Mouse (Mus musculus) limb, embryonic 14.5 days (tissue): ENCODE results near the gene Apof. TPM values are rescaled to one million over a fixed set of nuclear protein-coding genes. Genes with fewer than 3 reads are reported as not detected.

Experiments used
- ATAC-seq: fragments of 200-750 bp; cut with Nextera tagmentation; 2 replicates; pipeline ENCODE4 v1.8.0; 2017; ENCODE audit warnings: low read depth, moderate number of reproducible peaks, moderate TSS enrichment; ENCODE audit not compliant: low FRiP score
- DNase-seq: peaks from one replicate; pipeline ENCODE4 v3.0.0-alpha.2; 2015; ENCODE audit warnings: low spot score
- H3K27ac ChIP-seq: fragments of 300-500 bp; sonication (generic); replicated peaks from 2 replicates; pipeline ENCODE4 v1.5.1; 2014; ENCODE audit warnings: low read depth, mild to moderate bottlenecking, low read length, moderate library complexity, mixed read lengths
- H3K27me3 ChIP-seq: fragments of 300-500 bp; sonication (generic); 2 replicates; pipeline ENCODE4 v1.6.1; 2014; ENCODE audit warnings: low read length, mixed read lengths; ENCODE audit not compliant: control insufficient read depth, insufficient read depth
- H3K36me3 ChIP-seq: fragments of 300-500 bp; sonication (generic); 2 replicates; pipeline ENCODE4 v1.6.1; 2014; ENCODE audit warnings: mild to moderate bottlenecking, low read length, moderate library complexity, mixed read lengths; ENCODE audit not compliant: control insufficient read depth, insufficient read depth
- H3K4me1 ChIP-seq: fragments of 300-500 bp; sonication (generic); 2 replicates; pipeline ENCODE4 v1.6.1; 2014; ENCODE audit warnings: antibody characterized with exemption, low read length, mixed read lengths; ENCODE audit not compliant: control insufficient read depth, insufficient read depth
- H3K4me2 ChIP-seq: fragments of 300-500 bp; sonication (generic); replicated peaks from 2 replicates; pipeline ENCODE4 v1.6.1; 2014; ENCODE audit warnings: low read depth, mild to moderate bottlenecking, low read length, moderate library complexity; ENCODE audit not compliant: severe bottlenecking
- H3K4me3 ChIP-seq: fragments of 300-500 bp; sonication (generic); replicated peaks from 2 replicates; pipeline ENCODE4 v1.5.1; 2014; ENCODE audit warnings: low read length
- H3K9ac ChIP-seq: fragments of 300-500 bp; sonication (generic); 2 replicates; pipeline ENCODE4 v1.6.1; 2014; ENCODE audit warnings: mild to moderate bottlenecking, low read depth, low read length, moderate library complexity; ENCODE audit not compliant: severe bottlenecking
- H3K9me3 ChIP-seq: fragments of 300-500 bp; sonication (generic); 2 replicates; pipeline ENCODE4 v1.6.1; 2016; ENCODE audit warnings: low read length; ENCODE audit not compliant: control insufficient read depth
- POLR2A ChIP-seq: fragments of 200-500 bp; IDR thresholded peaks from 2 replicates; pipeline ENCODE4 v1.8.0; 2012; ENCODE audit warnings: inconsistent platforms, mild to moderate bottlenecking, moderate library complexity, borderline replicate concordance; ENCODE audit not compliant: insufficient read depth, insufficient read length; ENCODE audit errors: extremely low read depth
- WGBS: fragments of 180-500 bp; shearing (Covaris S2); extraction: QIAGEN DNeasy Blood & Tissue Kit; methylation state at CpG from one replicate; pipeline ENCODE4 v1.1.7; 2014; 5-methylcytosine and 5-hydroxymethylcytosine counted together
- polyA plus RNA-seq, 2 experiments: library from polyadenylated mRNA; depleted of rRNA in 1 of 2; stranded (reverse) in 1 of 2; unstranded in 1 of 2; fragments of >200 nt; fragmentation: Nextera tagmentation in 1 of 2; extraction: Ambion mirVana in 1 of 2; gene quantifications; 2 replicates each; pipeline versions ENCODE4 v1.2.1 to v1.2.3; 2012 to 2014

Gene Apof
- polyA plus RNA-seq, 2 experiments: 0.20 TPM; not detected in 1

DNA sequence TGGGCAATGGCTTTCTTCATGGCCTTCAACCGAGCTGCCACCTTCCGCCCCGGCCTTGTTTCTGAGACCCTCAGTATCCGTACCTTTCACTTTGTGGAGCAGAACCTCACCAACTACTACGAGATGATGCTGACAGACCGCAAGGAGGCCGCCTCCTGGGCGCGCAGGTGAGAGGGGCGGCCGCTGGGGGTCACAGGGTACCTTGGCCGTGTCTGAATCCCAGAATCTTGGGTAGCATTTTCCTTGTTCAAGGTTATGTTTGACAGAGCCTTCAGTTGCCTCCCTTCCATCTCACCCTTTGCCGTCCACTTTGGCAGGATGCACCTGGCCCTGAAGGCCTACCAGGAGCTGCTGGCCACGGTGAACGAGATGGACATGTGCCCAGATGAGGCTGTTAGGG is 24.4 kb upstream of the Apof start:
- peaks cover 93% of the 10 kb centered on the region for H3K36me3 ChIP-seq

DNA sequence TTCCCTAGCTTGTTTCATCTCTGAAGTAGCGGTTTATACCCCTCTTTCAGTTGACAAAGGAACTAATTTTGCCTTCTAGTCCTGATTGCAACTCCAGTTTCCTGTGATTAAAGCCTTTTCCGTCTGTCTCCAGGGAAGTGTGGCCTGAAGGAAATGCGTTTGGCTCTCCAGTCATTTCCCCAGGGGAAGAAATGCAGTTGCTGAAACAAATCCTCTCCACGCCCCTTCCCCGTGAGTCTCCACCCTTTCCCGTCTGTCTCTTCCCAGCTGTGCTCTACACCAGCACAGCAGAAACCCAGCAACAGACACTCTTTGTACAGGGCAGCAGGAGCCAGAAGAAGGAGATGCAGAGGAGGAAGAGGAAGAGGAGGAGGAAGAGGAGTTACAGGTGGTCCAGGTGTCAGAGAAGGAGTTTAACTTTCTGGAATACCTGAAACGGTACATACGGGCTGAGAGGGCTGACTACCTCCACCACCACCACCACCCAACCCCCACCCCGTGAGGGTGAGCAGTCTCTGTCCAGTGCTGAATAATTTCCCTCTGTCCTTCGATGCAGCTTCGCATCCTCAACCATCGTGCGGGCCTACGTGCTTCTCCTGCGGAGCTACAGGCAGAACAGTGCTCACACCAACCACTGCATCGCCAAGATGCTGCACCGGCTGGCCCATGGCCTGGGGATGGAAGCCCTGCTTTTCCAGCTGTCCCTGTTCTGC is 21.3 kb upstream of the Apof start:
- peak; percentile 57 for DNase-seq

More for the DNA sequence above, 24.4 kb upstream of the Apof start:
- no peak for DNase-seq
- H3K27ac ChIP-seq: no peak overlapping the region
- no peak overlapping the region for H3K4me2 ChIP-seq
- no peak overlapping the region for H3K9ac ChIP-seq
- H3K9me3 ChIP-seq: no peaks in the 10 kb centered on the region
- ATAC-seq: no peak
- no peak overlapping the region for H3K4me3 ChIP-seq
- H3K4me1 ChIP-seq: no peaks in the 10 kb centered on the region
- TF ChIP-seq POLR2A: no peak
- no peaks in the 10 kb centered on the region for H3K27me3 ChIP-seq
- WGBS: 93% methylated on average over 15 of the region's 15 CpGs

DNA sequence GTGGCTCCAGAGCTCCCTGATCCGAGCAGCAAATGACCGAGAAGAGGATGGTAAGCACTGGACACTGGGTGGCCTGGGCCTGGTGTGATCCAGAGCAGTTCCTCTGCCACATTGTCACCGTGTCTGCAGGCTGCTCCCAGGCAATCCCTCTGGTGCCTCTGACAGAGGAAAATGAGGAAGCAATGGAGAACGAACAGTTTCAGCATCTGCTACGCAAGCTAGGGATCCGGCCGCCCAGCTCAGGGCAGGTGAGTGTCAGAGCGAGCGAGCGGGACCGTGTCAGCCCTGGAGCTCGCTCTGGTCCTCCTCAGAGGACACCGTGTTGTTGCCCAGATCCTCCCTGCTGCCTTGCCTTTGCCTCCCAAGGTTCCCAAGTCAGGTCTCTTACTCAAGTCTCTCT is 17.9 kb upstream of the Apof start:
- TF ChIP-seq POLR2A: no peak
- H3K36me3 ChIP-seq: peaks cover 72% of the 10 kb centered on the region
- no peak for ATAC-seq
- H3K4me2 ChIP-seq: no peak overlapping the region
- H3K27ac ChIP-seq: no peak overlapping the region
- H3K27me3 ChIP-seq: no peaks in the 10 kb centered on the region
- no peaks in the 10 kb centered on the region for H3K4me1 ChIP-seq
- H3K9me3 ChIP-seq: no peaks in the 10 kb centered on the region
- 91% methylated on average over 13 of the region's 13 CpGs for WGBS
- no peak overlapping the region for H3K9ac ChIP-seq
- no peak for DNase-seq
- H3K4me3 ChIP-seq: no peak overlapping the region

More for the DNA sequence above, 21.3 kb upstream of the Apof start:
- H3K9ac ChIP-seq: no peak overlapping the region
- H3K4me2 ChIP-seq: no peak overlapping the region
- ATAC-seq: no peak
- TF ChIP-seq POLR2A: no peak
- no peak overlapping the region for H3K27ac ChIP-seq
- H3K36me3 ChIP-seq: peaks cover 96% of the 10 kb centered on the region
- H3K27me3 ChIP-seq: no peaks in the 10 kb centered on the region
- 81% methylated on average over 17 of the region's 17 CpGs for WGBS
- H3K9me3 ChIP-seq: no peaks in the 10 kb centered on the region
- H3K4me1 ChIP-seq: no peaks in the 10 kb centered on the region
- no peak overlapping the region for H3K4me3 ChIP-seq

DNA sequence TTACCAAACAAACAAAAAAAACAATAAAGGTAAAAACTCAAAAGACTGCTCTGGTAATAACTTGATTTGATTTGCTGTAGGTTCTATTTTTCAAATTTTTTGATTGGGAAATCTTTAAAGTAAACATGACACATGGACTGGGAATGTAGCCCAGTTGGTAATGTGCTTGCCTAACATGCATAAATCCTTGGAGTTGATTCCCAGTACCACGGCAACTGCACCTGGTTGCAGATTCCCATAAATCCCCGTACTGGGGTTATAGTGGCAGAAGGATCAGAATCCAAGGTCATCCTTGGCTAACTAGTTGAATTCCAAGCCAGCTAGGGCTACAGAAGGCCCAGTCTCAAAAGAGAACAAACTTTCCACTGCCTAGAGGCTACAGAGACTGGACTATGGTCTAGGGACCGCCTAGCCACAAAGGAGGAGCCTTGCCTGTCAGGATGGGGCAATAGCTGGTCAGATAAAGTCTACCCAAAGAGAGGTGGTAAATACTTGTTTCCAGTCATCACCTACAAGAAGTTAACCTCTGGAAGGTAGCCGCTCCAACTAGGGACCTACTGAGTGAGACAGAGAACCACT is 14.7 kb upstream of the Apof start, which contains the start of gene Apon:
TSS of gene Apon (plus strand) at position 420 of the 579 bp plus-strand sequence.
- Histone ChIP-seq H3K36me3 (peaks cover 40% of the 10 kb centered on the region), H3K4me1 (no peaks in the 10 kb centered on the region), H3K4me3 (no peak within 1 kb of the TSS), H3K27me3 (no peaks in the 10 kb centered on the region), H3K27ac (no peak within 1 kb of the TSS), H3K9ac (no peak within 1 kb of the TSS), H3K4me2 (no peak within 1 kb of the TSS), H3K9me3 (no peaks in the 10 kb centered on the region)
- DNase-seq: no peak
- no peak for ATAC-seq
- WGBS: 80% methylated on average over 4 of the region's 4 CpGs
- TF ChIP-seq POLR2A: no peak

DNA sequence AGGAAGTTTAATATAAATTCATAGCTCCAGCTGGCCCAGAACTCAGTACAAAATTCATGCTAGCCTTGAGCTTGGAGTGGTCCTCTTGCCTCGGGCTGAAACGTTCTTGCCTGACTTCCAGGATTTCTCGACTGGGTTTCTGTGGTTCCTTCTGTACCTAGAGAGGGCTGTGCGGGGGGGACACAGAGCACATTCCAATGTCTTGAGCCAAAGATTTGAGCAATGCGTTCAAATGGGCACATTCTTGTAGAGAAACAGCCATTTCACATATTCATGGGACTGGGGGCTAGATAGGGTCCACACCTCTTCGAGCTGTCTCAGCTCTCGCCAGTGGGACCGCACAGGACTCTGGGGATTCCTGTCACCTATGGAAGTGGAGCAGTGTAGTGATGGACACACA is 12.5 kb upstream of the Apof start:
- Histone ChIP-seq H3K4me2 (no peak overlapping the region), H3K36me3 (peaks cover 19% of the 10 kb centered on the region), H3K27ac (no peak overlapping the region), H3K27me3 (no peaks in the 10 kb centered on the region), H3K9ac (no peak overlapping the region), H3K4me1 (no peaks in the 10 kb centered on the region), H3K9me3 (no peaks in the 10 kb centered on the region), H3K4me3 (no peak overlapping the region)
- DNase-seq: no peak
- TF ChIP-seq POLR2A: no peak
- ATAC-seq: no peak
- 85% methylated on average over 8 of the region's 8 CpGs for WGBS
